Mouse (Mus musculus): ENCODE results near the gene Rin3.

Rin3 gene

DNA sequence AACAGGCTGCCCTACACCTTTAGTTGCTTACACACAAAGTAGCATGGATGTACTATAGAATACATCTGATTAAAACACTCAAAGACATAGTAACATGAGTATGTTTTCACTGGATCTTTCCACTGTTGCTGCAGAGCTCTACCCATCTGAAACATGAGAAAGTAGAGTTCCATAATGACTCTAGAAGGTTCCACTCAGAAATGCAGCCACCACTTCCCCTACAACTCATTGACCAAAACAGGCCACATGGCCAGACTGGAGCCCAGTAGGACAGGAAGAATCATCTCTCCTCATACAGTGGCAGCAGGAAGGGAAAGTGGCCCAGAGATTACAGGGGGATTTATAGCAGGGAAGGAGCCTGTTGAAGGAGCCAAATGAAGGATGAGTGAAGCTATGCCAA, 47.9 kb downstream of the Rin3 start:
- in situ Hi-C loops (cut with MboI): no loop called here

DNA sequence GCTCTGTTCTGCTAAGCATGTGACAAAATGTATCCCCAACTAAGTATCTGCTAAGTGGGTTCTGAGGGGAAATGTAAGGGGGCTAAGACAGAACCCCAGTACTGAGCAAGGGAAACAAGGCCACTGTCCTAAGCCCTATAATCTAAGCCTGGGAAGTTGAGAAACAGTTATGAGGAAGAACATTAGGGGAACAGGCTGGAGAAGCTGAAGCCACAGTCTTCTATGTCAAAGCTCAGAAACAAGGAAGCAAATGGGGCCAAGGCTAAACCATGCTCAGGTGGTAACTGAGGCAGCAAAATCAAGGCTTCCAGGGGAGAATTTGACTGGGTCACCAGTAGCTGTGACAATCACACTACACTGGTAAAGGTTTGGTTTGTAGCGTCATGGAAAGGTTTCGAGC, 50.3 kb downstream of the Rin3 start:
- in situ Hi-C loops (cut with MboI): no loop called here

DNA sequence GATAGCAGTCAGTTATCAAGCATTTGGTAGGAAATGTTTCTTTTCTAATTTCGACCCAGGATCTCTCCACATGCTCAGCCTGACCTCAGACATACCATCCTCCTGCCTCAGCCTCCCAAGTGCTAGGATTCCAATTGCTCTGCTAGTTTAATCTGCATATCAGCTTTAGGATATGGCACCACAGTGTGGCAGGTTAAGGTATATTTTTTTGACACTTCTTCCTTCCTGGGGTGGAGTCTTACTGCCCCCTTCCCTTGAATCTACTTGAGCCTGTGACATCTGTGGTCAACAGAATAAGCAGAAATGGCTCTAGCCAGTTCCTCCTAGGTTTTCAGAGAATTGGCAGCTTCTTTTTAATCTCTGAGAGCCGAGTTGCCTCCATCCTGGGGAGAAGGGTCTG, 56.2 kb downstream of the Rin3 start:
- in situ Hi-C loops (cut with MboI): no loop called here

DNA sequence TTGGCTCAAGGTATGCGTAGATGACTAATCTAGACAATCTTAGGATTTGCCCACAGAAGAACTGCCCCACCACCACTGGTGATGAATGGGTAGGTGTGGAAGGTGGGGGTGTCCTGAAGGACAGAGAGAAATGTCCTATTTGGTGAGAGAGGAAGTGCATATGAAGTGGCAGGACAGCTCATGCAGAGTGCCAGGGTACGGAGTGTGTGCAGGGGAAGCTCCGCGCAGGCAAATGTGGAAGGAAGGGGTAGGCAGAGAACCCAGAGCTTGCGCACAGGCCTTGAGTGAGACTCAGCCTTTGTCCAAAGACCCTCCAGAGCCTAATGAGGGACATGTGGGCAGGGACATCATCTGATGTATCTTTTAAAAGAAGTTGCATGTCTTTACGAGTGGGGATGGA, 57.6 kb downstream of the Rin3 start:
- in situ Hi-C loops (cut with MboI): no loop called here

DNA sequence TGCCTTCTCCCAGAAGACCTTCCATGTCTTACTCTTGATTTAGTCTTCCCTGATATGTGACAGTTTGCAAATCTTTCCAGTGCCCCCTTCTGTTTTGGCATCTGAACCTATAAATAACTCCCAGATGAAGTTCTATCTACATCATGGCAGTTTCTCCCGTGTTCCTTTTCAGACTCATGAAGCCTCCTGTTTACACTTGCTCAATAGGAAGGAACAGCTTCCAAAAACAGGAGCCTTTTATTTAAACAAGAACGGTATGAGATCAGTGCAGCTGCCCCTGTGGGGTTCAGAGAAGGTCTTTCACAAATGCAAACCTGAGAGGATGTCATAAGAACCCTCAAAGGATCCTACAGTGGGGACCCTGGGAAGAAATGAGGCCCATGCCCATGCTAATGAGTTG, 59.3 kb downstream of the Rin3 start:
- in situ Hi-C loops (cut with MboI): no loop called here

DNA sequence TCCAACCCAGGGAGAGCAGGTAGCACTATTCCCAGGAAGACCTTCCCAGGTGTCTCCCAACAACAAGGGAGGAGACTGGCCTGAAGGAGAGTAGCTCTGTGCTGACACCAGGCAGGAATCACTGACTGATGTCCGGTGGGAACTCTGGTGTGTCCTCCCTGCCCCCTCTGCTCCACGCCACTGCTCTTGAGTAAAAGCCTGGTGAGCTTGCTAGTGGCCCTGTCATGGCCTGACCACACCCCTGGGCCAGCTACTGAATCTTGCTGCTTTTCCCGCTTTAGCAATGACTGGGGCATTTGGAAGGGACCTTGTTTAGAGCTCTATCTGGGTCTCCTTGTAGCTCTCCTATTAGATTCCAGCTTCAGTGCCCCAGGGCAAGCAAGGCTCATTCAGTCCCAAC, 59.8 kb downstream of the Rin3 start:
- in situ Hi-C loops (cut with MboI): no loop called here

DNA sequence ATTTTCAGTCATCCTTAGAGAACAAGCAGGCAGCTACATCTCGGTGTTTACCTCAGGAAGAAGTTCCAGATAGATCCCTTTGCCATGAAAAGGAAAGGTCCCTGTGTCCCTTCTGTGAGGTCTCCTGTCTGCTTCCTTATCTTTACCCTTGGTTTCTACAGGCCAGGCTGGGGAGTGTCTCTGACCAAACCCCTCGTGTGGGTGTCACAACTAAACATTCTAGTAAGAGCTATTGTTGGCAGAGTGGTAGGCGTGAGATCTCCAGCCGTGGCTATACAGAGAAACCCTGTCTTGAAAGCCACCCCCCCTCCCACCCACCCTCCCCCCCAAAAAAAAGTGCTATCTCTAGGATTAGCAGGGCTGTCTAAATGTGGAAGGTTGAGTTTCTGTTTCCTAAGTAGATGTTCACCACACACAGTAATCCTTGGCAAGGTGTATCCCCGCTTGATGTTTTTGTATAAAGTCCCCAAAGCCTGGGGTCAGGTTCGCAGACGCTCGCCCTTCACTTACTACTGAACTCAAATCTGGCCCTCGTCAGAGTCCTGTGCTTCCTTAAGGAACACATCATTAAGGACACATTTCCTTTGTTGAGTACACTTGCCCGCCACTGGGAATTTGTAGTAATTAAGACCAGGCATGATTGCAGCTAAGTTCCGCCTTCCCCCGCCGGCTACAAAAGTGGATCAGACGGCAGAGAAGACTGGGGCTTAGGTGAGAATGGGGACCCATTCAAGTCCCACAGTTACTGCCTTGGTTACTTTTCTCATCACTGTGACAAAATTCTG, 62.4 kb downstream of the Rin3 start:
- in situ Hi-C loops (cut with MboI): no loop called here

DNA sequence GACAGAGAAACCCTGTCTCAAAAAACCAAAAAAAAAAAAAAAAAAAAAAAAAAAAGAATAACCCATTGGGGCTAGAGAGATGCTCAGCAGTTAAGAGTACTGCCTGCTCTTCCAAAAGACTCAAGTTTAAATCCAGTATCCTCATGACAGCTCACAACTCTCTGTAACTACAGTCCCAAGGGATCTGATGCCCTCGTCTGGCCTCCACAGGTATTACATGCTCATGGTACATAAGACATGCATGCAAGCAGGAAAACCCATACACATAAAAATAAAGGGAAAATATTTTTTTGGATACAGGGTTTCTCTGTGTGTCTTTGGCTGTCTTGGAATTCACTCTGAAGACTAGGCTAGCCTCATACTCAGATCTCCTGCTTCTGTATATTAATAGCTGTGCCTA, 63.7 kb downstream of the Rin3 start:
- in situ Hi-C loops (cut with MboI): no loop called here

DNA sequence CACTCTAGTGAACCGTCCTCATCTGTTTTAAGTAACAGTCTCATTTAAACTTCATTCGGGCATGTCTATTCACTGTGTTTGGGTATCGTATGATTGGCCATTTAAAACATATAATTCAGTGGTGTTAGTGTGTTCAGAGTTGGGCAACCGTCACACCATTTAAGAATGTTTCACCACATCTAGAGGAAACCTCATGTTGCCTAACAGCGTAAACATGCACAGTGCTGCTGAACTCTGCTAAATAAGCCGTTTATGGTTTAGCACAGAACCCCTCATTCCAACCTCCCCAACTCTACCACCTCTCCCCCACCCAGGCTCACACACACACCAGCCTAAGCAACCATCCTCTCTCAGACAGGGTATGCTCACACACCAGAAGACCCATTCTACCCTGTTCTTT, 65.6 kb downstream of the Rin3 start:
- in situ Hi-C loops (cut with MboI): no loop called here

DNA sequence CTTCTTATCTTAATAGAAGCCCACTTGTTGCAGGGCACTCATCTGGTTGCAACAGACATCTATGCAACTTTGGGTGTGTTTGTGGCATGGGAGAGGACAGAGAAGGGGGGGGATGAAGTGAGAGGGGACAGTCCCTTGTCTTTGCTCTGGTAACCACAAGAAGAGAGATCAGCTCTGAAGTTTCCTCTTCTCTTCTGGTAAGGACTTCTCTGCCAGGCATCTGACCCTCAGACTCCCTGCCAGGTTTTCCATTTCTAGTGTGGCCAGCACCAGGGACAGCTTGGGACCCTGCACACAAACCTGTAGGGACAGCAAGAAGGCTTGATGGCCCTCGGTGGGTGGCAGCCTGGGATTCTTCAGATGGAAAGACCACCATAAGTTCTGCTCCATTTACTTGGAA, 68.1 kb downstream of the Rin3 start:
- in situ Hi-C loops (cut with MboI): no loop called here

DNA sequence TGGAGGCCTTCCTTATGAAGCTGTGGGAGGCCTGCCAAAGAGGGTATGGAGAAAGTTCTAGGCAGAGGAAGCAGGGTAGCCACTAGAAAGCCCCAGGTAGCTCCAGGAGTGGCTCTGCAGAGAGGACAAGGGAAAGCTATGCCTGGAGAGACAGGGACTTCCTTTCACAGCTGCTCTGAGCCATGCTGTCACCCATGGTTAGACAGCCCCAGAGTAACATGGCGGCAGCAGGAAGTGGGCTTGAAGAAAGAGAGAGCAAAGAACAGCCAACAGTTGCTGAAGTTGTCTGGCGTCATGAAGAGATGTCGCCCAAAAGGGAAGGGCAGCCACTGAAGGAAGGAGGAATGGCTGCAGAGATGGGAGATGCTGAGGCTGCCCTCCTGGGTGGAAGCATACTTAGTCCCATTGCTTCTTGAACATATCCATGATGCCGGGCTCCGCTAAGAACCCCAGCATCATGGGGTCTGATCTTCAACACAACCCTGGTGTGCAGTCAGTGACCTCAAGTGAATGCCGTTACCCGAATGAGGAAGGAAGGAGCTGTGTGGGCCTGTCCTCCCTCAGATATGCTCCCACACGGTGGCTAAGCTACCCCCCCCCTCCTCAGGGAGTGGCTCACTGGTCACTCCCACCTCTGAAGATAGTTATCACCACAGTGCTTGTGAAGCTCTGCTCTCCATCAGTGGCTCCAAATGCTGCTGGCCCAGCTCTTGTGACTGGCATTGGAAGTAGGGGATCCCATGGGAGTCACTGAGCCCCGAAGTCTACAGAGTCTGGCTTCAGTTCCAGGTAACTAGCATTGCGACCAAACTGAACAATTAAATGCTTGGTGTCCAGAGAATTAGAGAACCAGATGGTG, 71.5 kb downstream of the Rin3 start:
- in situ Hi-C loops (cut with MboI): no loop called here

DNA sequence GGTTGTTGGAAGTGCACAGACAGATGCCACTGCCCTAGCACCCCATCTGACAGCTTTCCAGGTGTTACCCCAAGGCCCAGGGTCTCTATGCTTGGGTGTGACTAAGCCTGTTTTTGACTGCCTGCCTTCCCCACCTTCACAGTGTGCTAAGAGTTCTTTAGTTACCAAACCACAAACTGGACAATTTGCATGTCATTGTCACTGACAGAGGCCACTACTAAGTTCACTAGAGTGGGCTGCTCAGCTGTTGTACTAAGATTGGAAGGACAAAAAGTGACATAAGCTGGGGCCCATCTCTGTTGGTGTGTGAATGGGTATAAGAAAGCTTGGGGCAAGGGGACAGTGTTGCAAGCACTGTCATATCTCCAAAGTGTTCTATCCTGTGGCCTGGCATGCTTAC, 72.9 kb downstream of the Rin3 start:
- in situ Hi-C loops (cut with MboI): no loop called here

DNA sequence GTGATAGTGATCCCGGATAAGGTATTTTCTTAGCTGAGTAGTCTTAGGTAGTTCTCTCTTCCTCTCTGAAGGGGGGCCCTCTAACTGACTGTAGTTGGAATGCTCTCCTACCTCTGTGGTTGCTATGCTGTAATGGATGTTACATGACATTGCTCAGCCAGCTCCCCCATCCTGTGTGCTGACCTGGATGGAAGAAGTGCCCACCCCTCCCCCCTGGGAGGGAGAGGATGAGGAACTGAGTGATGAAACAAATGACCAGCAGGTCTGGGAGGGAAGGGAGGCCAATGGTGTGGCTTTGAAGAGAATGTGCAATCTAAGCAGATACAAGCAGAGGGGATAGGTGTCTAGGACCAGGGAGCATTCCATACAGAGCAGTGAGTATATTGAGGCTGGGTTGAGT, 73.9 kb downstream of the Rin3 start:
- in situ Hi-C loops (cut with MboI): no loop called here

DNA sequence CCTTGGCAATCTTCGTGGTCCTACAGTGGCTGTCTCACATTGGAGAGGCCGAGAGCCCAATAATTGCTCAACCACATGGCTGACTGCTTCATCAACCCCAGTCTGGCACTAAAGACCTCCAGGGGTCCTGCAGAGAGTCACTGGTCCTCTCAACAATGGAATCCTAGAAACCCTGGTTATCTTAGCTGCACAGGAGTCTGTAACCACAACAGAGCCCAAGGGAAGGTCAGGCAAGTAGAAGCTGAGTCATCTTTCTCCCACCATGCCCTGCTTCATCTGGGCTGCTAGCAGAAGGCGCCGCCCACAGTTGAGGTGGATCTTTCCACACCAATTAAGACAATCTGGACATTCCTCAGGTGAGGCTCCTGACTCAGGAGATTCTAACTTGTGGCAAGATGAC, 76.5 kb downstream of the Rin3 start:
- in situ Hi-C loops (cut with MboI): no loop called here

DNA sequence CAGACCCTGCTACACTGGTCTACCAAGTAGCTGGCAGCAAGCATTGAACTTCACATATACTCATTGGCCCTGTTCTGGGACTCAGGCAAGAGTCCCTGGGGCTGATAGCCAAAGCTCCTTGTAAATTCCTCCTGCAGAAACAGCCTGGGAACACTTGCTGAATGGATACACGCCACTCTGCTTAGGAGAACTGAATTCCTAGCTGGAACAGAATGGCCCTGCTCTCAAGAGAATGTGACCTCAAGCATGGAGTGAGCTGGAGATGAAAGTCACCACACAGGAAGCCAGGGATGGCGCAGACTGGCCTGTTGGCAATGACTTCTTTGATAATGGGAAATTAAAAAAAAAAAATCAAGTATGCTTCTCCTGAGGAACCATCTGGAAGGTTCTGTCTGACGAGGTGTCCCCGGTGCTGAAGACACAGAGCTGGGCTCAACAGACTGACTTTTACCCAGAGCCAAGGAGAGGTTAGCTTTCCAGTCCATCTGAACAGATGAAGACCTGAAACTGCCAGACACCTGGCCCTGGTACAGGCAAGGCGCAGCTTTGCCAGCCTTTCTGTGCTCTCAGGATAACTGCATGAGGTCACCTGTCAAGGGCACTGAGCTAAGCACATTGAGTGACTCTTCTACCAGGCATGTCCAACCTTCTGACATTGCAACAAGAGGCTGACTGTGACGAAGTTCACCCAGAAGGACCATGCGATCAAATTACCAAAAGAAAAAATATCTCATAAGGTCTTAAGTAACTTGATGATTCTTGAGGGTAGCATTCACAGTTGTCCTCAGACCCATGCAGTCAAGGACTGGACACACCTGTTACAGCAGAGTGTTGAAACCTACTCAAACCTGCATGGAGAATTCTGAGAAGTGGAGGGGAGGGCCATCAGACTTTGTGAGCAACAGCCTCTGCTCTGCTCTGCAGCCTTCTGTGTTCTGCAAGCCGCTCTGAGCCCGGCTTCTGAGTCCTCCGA, 78.6 kb downstream of the Rin3 start:
- in situ Hi-C loops (cut with MboI): no loop called here

DNA sequence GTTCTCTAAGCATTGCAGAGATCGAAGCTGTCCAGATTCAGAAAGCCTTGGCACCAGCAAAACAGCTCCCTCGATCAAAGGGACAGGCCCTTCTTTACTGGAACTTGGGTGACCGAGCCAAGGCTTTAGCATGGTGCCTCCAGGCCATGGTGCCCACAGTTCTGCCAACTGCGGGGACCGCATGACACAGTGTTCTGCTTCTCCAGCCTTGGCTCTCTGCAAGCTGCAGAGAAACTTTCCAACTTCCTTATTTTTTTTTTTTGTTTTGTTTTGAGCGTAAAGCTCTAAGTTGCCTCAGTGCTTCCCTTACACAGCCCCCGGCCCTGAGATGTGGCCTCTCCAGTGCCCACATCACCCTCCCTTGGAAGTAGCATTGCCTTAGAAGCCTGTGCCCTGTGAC, 82.2 kb downstream of the Rin3 start:
- in situ Hi-C loops (cut with MboI): no loop called here

DNA sequence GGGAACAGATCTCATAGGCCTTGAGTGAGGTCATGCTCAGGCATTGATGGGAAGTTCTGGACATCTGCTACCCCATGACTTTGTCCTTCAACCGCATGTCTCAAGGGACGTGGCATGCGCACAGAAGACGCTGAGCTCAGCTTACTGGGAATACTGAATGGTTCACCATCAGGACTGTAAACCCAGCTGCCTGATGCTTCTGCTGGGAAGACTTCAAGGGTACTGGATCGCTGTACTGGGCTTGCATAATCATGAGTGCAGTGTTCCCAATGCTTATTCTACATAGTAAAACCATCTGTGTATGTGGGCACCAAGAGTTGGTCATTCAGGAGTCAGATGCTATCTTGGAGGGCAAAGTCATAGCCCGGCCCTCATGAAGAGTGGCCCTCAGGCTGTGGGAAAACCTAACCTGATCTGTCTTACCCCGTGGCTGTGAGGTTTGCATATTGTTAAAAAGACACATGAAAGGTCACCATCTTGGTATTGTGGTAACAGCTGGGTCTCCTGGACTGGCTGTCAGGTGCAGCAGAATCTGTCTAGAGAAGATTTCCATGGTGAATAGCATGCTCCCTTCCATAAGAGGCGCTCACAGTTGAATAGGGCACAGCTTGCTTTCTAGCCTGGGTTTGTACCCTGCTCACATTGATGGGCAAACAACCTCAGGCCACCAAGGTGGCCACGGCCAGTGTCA, 83.4 kb downstream of the Rin3 start:
- in situ Hi-C loops (cut with MboI): no loop called here

DNA sequence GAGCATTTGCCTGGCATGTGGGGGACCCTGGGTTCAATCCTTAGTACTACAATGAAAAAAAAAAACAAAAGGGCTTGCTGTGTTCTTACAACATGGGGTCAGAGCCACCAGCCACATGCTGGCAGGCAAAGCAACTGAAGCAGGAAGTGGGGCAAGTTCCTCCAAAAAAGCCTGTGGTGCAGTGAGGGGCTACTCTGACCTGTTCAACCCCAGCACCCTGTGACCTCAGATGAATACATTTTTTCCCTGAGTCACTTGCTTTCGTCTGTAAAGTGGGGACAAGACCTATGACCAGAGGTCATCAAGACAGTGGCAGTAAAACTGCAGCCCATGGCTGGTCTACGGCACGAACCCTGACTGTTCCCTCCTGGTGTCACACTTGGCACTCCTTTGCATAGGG, 84.2 kb downstream of the Rin3 start:
- in situ Hi-C loops (cut with MboI): no loop called here

DNA sequence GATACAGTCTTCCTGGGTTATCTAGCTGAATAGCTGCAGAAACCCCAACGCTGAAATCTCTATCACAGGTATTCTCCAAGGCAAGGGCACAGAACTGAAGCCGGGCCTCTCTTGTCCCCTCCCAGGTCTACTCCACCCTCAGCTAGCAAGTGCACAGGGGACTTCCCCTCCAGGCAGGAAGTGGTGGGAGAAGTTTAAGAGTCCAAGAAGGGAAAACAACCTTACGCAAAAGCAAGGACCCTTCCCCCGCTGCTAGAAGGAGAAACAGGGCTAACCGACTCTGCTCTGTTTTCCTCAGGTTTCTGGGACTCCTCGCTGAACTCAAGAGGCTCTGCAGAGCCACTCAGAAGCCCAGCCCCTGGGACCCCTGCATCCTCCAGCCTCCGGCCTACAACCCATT, 85.2 kb downstream of the Rin3 start:
- in situ Hi-C loops (cut with MboI): no loop called here

DNA sequence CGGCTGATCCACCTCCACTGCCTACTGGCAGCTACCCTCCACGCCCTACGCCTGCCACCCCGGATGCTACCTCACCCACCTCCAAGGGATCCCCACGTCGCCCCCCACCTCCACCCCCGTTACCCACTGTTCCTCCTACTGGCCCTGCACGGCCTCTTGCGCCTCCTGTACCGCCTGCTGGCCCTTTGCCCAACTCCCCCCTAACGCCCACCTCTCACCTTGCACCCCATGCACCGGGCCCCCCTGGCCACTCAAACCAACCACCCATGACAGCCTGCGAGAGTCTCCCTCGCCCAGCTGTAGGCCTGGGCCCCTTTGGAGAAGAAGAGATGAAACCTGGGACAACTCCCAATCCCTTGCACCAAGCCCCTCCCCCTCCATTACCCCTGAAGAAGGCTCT, 85.7 kb downstream of the Rin3 start:
- in situ Hi-C loops (cut with MboI): no loop called here

DNA sequence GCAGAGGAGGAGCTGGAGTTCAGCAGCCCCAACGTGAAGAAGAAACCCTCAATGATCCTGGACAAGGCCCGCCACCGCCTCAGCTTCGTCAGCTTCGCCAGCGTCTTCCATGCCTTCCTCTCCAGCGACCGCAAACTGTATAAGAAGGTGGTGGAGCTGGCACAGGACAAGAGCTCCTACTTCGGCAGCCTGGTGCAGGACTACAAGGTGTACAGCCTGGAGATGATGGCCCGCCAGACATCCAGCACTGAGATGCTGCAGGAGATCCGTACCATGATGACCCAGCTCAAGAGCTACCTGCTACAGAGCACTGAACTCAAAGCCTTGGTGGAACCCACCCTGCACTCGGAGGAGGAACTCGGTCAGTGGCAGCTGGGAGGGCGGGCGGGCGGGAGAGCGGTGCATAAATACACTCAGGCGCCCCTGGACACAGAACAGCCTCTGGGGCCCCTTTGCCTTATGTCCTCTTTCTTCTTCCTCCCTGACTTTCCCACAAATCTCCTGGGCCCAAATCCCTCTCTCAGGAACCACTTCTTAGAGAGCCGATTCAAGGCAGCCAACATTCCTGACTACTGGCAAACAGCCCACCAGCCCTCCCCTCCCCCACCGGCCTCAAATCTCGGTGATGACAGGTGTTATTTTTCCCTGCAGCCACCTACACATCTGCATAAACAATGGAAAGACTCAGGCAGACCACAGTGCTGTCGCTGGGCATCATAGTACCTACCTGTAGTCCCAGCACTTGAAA, 86.8 kb downstream of the Rin3 start:
- in situ Hi-C loops (cut with MboI): no loop called here

All from mature B cell (primary cell).